Mouse (Mus musculus): ENCODE results near the gene Slc36a3.
"Not testable (repeated sequence)": the region's sequence is repeated elsewhere in the genome, so short reads cannot be mapped to it uniquely, and the experiment has no call there.

The Slc36a3 gene

GRCm38 (mm10) chr11:55144011-55144410, 7.5 kb downstream of the Slc36a3 start:
- DNase-seq (ENCODE audit: low spot score): no peak

- no peak for DNase-seq (ENCODE audit: low spot score)
Measured at GRCm38 (mm10) chr11:55141502-55141901, 10.0 kb downstream of the Slc36a3 start.

GRCm38 (mm10) chr11:55137646-55138045, 13.9 kb downstream of the Slc36a3 start:
- no peak for DNase-seq (ENCODE audit: low spot score)

GRCm38 (mm10) chr11:55136770-55137547, 14.5 kb downstream of the Slc36a3 start:
- no peak for DNase-seq (ENCODE audit: low spot score)

GRCm38 (mm10) chr11:55134871-55135270, 16.6 kb downstream of the Slc36a3 start:
- DNase-seq (ENCODE audit: low spot score): no peak

- no peak for DNase-seq (ENCODE audit: low spot score)
Measured at GRCm38 (mm10) chr11:55134407-55134806, 17.1 kb downstream of the Slc36a3 start.

GRCm38 (mm10) chr11:55133204-55133603, 18.3 kb downstream of the Slc36a3 start:
- DNase-seq (ENCODE audit: low spot score): no peak

GRCm38 (mm10) chr11:55131946-55132345, 19.6 kb downstream of the Slc36a3 start:
- no peak for DNase-seq (ENCODE audit: low spot score)

GRCm38 (mm10) chr11:55131077-55131742, 20.3 kb downstream of the Slc36a3 start:
- DNase-seq (ENCODE audit: low spot score): no peak

GRCm38 (mm10) chr11:55128411-55128810, 23.1 kb downstream of the Slc36a3 start:
- DNase-seq (ENCODE audit: low spot score): no peak

- DNase-seq (ENCODE audit: low spot score): no peak
Measured at GRCm38 (mm10) chr11:55127937-55128336, 23.6 kb downstream of the Slc36a3 start.

- DNase-seq (ENCODE audit: low spot score): no peak
Measured at GRCm38 (mm10) chr11:55126663-55127062, 24.8 kb downstream of the Slc36a3 start.

- DNase-seq (ENCODE audit: low spot score): no peak
Measured at GRCm38 (mm10) chr11:55121430-55121829, 30.1 kb downstream of the Slc36a3 start.

GRCm38 (mm10) chr11:55120821-55121271, 30.7 kb downstream of the Slc36a3 start:
- peak; percentile 58 for DNase-seq (ENCODE audit: low spot score)

- no peak for DNase-seq (ENCODE audit: low spot score)
Measured at GRCm38 (mm10) chr11:55120279-55120678, 31.2 kb downstream of the Slc36a3 start.

GRCm38 (mm10) chr11:55117031-55117430, 34.5 kb downstream of the Slc36a3 start:
- DNase-seq (ENCODE audit: low spot score): no peak

GRCm38 (mm10) chr11:55116004-55116403, 35.5 kb downstream of the Slc36a3 start:
- no peak for DNase-seq (ENCODE audit: low spot score)

- no peak for DNase-seq (ENCODE audit: low spot score)
Measured at GRCm38 (mm10) chr11:55114291-55114690, 37.2 kb downstream of the Slc36a3 start.

- not testable (repeated sequence) for DNase-seq (ENCODE audit: low spot score)
Measured at GRCm38 (mm10) chr11:55113861-55114250, 37.7 kb downstream of the Slc36a3 start.

GRCm38 (mm10) chr11:55113209-55113860, 38.2 kb downstream of the Slc36a3 start:
- DNase-seq (ENCODE audit: low spot score): no peak

GRCm38 (mm10) chr11:55110566-55111169, 40.8 kb downstream of the Slc36a3 start:
- DNase-seq (ENCODE audit: low spot score): peak; percentile 70

GRCm38 (mm10) chr11:55109521-55110300, 41.8 kb downstream of the Slc36a3 start:
- no peak for DNase-seq (ENCODE audit: low spot score)
